ENCODE assay signal across 8 mouse cellular contexts in the genomic region with DNA sequence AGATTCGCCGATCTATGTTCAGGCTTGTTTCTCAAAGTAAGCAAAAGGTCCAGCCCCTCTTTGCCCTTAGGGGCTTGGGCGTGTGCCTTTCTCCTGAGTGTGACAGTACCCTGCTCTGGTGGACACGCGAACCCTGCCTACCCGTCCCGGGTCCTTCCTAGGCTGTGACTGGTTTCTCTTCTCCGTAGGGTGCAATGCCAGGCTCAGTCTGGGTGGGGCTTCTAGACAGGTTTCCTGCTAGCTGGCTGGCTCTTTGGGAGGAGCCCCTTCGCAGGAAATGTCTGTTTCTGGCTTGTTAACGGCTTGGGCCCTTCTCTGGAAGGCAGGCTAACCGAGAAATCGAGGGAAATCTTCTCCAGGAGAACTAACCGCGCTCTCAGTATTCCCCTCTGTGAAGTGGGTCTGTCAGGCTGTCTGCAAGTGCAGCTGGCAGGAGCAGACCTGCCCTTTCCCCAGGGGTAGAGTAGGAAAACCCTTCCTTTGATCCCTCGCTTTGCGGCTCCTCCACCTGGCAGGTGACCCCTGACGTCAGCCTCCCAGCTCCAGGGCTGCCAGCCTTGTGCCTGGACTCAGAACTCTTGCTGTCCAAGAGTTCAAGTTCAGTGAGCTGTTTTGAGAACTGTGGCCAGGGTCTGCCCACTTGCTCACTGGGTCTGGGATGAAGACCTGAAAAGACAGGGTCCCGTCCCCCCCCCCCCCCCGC. TPM values are rescaled to one million over a fixed set of nuclear protein-coding genes. Genes with fewer than 3 reads are reported as not detected.
DNase-seq lines count a peak whose midpoint lies in the region; ATAC-seq and TF ChIP-seq lines count a peak whose summit lies in the region.

No protein-coding gene starts in this region.

- H3K4me2 ChIP-seq in forebrain, embryonic 13.5 days = peak overlapping the region; percentile 83
- H3K4me2 ChIP-seq in intestine, embryonic 16.5 days (ENCODE audit: low read depth, low read length) = peak overlapping the region; percentile 91

- no peak for ATAC-seq in forebrain, embryonic 13.5 days
- peak; percentile 66 for ATAC-seq in intestine, embryonic 16.5 days

- peak; percentile 56 to 57 for DNase-seq in heart, adult 18-20 months
- DNase-seq in heart, adult 8-10 months (ENCODE audit: low spot score) = no peak
- DNase-seq in lung, adult 18-20 months = peak; percentile 70 to 78
- no peak for DNase-seq in right cerebral cortex, postnatal 36 days (ENCODE audit: low spot score in 2 of 2)
- no peak for DNase-seq in right cerebral cortex, postnatal 4 days

- no peak for TF ChIP-seq POLR2A in olfactory bulb, adult 2 months (IDR thresholded peaks at IDR 0.05; ENCODE audit: insufficient read depth, low read depth, low read length)

- 11% methylated on average over 17 of the region's 19 CpGs for WGBS in forebrain, embryonic 13.5 days
- 7% methylated on average over 18 of the region's 19 CpGs for WGBS in intestine, embryonic 16.5 days
- WGBS in olfactory bulb, adult 2 months = 10% methylated on average over 19 of the region's 19 CpGs

- H3K27ac ChIP-seq in forebrain, embryonic 13.5 days = no peak overlapping the region
- peak overlapping the region; percentile 64 for H3K27ac ChIP-seq in intestine, embryonic 16.5 days (ENCODE audit: low read length)
- H3K27ac ChIP-seq in olfactory bulb, adult 2 months (ENCODE audit: insufficient read depth, low read depth, low read length) = no peak overlapping the region

- peaks cover 49% of the 10 kb centered on the region for H3K27me3 ChIP-seq in forebrain, embryonic 13.5 days
- H3K27me3 ChIP-seq in intestine, embryonic 16.5 days (replicated peaks; ENCODE audit: control insufficient read depth, insufficient read depth, low read length) = no peaks in the 10 kb centered on the region

- H3K4me3 ChIP-seq in forebrain, embryonic 13.5 days = peak overlapping the region; percentile 41; the same call in 1 of the 2 replicates
- H3K4me3 ChIP-seq in intestine, embryonic 16.5 days (ENCODE audit: low read length) = peak overlapping the region; percentile 66
- H3K4me3 ChIP-seq in olfactory bulb, adult 2 months (ENCODE audit: insufficient read depth, low read depth, low read length) = peak overlapping the region; percentile 52

- peaks cover 4% of the 10 kb centered on the region for H3K9me3 ChIP-seq in forebrain, embryonic 13.5 days (replicated peaks)
- H3K9me3 ChIP-seq in intestine, embryonic 16.5 days (ENCODE audit: control insufficient read depth, low read length) = no peaks in the 10 kb centered on the region

- no peak overlapping the region for H3K9ac ChIP-seq in forebrain, embryonic 13.5 days
- H3K9ac ChIP-seq in intestine, embryonic 16.5 days (ENCODE audit: low read depth, low read length) = peak overlapping the region; percentile 78

- TF ChIP-seq CTCF in olfactory bulb, adult 2 months (IDR thresholded peaks at IDR 0.05; ENCODE audit: insufficient read depth, low read depth, low read length) = no peak

- peaks cover 18% of the 10 kb centered on the region for H3K4me1 ChIP-seq in forebrain, embryonic 13.5 days
- H3K4me1 ChIP-seq in intestine, embryonic 16.5 days (ENCODE audit: control insufficient read depth, insufficient read depth, low read length) = peaks cover 17% of the 10 kb centered on the region
- peaks cover 20% of the 10 kb centered on the region for H3K4me1 ChIP-seq in olfactory bulb, adult 2 months (ENCODE audit: control insufficient read depth, insufficient read depth, low read length)

- no peaks in the 10 kb centered on the region for H3K36me3 ChIP-seq in forebrain, embryonic 13.5 days (ENCODE audit: poor library complexity, severe bottlenecking)
- H3K36me3 ChIP-seq in intestine, embryonic 16.5 days (ENCODE audit: control insufficient read depth, insufficient read depth, low read length) = peaks cover 3% of the 10 kb centered on the region; the same call in 1 of the 2 replicates

RNA-seq across cellular contexts. Expression of gene Ass1, which starts 0.8 kb away (rescaled TPM):
- total RNA-seq in heart, adult 18-20 months (2021) = 1 to 10 TPM; 5.2 to 7.6 TPM
- 1 to 10 TPM; 5.3 to 7.9 (median 7.0) TPM for total RNA-seq in heart, adult 8-10 months (2022)
- polyA plus RNA-seq in forebrain, embryonic 13.5 days (2015; fragmentation: Nextera tagmentation; extraction: Ambion mirVana) = 5.6 and 5.9 TPM in 2 replicates
- polyA plus RNA-seq in intestine, embryonic 16.5 days (2015; fragmentation: Nextera tagmentation; extraction: Ambion mirVana) = 374 and 535 TPM in 2 replicates
- polyA plus RNA-seq in olfactory bulb, adult 2 months (2012; ENCODE audit: insufficient read depth, insufficient read length, low replicate concordance, missing spikeins) = not detected in 2 replicates

Comparison
In these comparisons a context has a peak if more than half of its experiments do, and no peak if none do; other contexts are left out.
1. DNase-seq: peak in heart, adult 18-20 months (2 of 2) and lung, adult 18-20 months (2 of 2); none in heart, adult 8-10 months (single experiment), right cerebral cortex, postnatal 36 days (0 of 2) and right cerebral cortex, postnatal 4 days (single experiment).
2. RNA of gene Ass1, which starts 0.8 kb away (polyA plus RNA-seq): 374 to 535 TPM in intestine, embryonic 16.5 days; 5.6 to 5.9 TPM in forebrain, embryonic 13.5 days and not detected in olfactory bulb, adult 2 months; every median in the first group is over 10 times any median in the second.
3. Peak in every context shown above with its lines, with median percentiles within 50 percentile points of each other: H3K4me3 ChIP-seq.